Mouse (Mus musculus): Measurements from ENCODE around the gene Fes.
"Not testable (repeated sequence)": the region's sequence is repeated elsewhere in the genome, so short reads cannot be mapped to it uniquely, and the experiment has no call there.

The Fes gene

GRCm38 (mm10) chr7:80405188-80405695 lies 17.5 kb upstream of the Fes start, which contains the start of gene Furin:
Gene Furin (minus strand): TSS chr7:80405436.
- no peak for DNase-seq (ENCODE audit: low read depth in 2 of 2, low spot score in 2 of 2)

GRCm38 (mm10) chr7:80404101-80404894 lies 16.6 kb upstream of the Fes start:
- peak; percentile 33 to 42 for DNase-seq (ENCODE audit: low read depth in 2 of 2, low spot score in 2 of 2)

GRCm38 (mm10) chr7:80403551-80403950 lies 15.8 kb upstream of the Fes start:
- no peak for DNase-seq (ENCODE audit: low read depth in 2 of 2, low spot score in 2 of 2)

- no peak for DNase-seq (ENCODE audit: low read depth in 2 of 2, low spot score in 2 of 2)
Observed at GRCm38 (mm10) chr7:80402651-80403321, 15.0 kb upstream of the Fes start.

GRCm38 (mm10) chr7:80401860-80402641 lies 14.3 kb upstream of the Fes start:
- DNase-seq (ENCODE audit: low read depth in 2 of 2, low spot score in 2 of 2): peak in 1 of 2 experiments; percentile 27

- no peak for DNase-seq (ENCODE audit: low read depth in 2 of 2, low spot score in 2 of 2)
Observed at GRCm38 (mm10) chr7:80401041-80401859, 13.5 kb upstream of the Fes start.

GRCm38 (mm10) chr7:80400571-80400970 lies 12.8 kb upstream of the Fes start:
- no peak for DNase-seq (ENCODE audit: low read depth in 2 of 2, low spot score in 2 of 2)

- no peak for DNase-seq (ENCODE audit: low read depth in 2 of 2, low spot score in 2 of 2)
Observed at GRCm38 (mm10) chr7:80400099-80400498, 12.4 kb upstream of the Fes start.

- DNase-seq (ENCODE audit: low read depth in 2 of 2, low spot score in 2 of 2): no peak
Observed at GRCm38 (mm10) chr7:80398654-80399444, 11.1 kb upstream of the Fes start.

- no peak for DNase-seq (ENCODE audit: low read depth in 2 of 2, low spot score in 2 of 2)
Observed at GRCm38 (mm10) chr7:80397986-80398385, 10.2 kb upstream of the Fes start.

GRCm38 (mm10) chr7:80396427-80396826 lies 8.7 kb upstream of the Fes start:
- not testable (repeated sequence) for DNase-seq (ENCODE audit: low read depth in 2 of 2, low spot score in 2 of 2)

GRCm38 (mm10) chr7:80394600-80394999 lies 6.9 kb upstream of the Fes start:
- no peak for DNase-seq (ENCODE audit: low read depth in 2 of 2, low spot score in 2 of 2)

- DNase-seq (ENCODE audit: low read depth in 2 of 2, low spot score in 2 of 2): no peak
Observed at GRCm38 (mm10) chr7:80392119-80392518, 4.4 kb upstream of the Fes start.

- DNase-seq (ENCODE audit: low read depth in 2 of 2, low spot score in 2 of 2): no peak
Observed at GRCm38 (mm10) chr7:80387033-80387632, 613 bp downstream of the Fes start.

GRCm38 (mm10) chr7:80386235-80386930 lies 1.4 kb downstream of the Fes start:
- DNase-seq (ENCODE audit: low read depth in 2 of 2, low spot score in 2 of 2): peak; percentile 79 to 81

- DNase-seq (ENCODE audit: low read depth in 2 of 2, low spot score in 2 of 2): no peak
Observed at GRCm38 (mm10) chr7:80382919-80383318, 4.8 kb downstream of the Fes start.

- peak; percentile 49 to 56 for DNase-seq (ENCODE audit: low read depth in 2 of 2, low spot score in 2 of 2)
Observed at GRCm38 (mm10) chr7:80379531-80379930, 8.2 kb downstream of the Fes start.

- peak; percentile 78 to 82 for DNase-seq (ENCODE audit: low read depth in 2 of 2, low spot score in 2 of 2)
Observed at GRCm38 (mm10) chr7:80377471-80377870, 10.3 kb downstream of the Fes start.

GRCm38 (mm10) chr7:80376192-80376591 lies 11.6 kb downstream of the Fes start:
- no peak for DNase-seq (ENCODE audit: low read depth in 2 of 2, low spot score in 2 of 2)
